Mouse (Mus musculus): ENCODE results near the gene Rora.

DNA sequence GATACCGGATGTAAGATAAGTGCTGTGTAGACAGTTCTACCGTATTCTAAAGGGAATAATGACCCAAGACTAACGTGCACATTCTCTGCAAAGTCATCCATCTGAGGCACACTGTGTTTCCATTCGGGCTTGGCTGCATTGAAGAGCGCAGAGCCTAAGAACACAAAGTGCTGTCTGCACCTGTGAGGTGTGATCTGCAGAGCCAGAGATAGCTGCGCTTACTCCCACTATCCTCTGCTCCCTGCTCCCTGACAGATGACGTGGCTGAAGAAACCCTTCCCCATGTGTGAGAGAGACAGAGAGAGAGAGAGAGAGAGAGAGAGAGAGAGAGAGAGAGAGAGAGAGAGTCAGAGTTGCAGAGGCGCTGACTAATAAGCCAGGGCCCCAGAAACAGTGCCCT is 392.3 kb downstream of the Rora start:
- no peak for TF ChIP-seq POLR2A (IDR thresholded peaks at IDR 0.05; ENCODE audit: insufficient read length, low read depth)
- TF ChIP-seq USF1 (IDR thresholded peaks at IDR 0.05; ENCODE audit: low read depth): no peak
